Comparison of ENCODE assay signal across 7 mouse cellular contexts in the genomic region with DNA sequence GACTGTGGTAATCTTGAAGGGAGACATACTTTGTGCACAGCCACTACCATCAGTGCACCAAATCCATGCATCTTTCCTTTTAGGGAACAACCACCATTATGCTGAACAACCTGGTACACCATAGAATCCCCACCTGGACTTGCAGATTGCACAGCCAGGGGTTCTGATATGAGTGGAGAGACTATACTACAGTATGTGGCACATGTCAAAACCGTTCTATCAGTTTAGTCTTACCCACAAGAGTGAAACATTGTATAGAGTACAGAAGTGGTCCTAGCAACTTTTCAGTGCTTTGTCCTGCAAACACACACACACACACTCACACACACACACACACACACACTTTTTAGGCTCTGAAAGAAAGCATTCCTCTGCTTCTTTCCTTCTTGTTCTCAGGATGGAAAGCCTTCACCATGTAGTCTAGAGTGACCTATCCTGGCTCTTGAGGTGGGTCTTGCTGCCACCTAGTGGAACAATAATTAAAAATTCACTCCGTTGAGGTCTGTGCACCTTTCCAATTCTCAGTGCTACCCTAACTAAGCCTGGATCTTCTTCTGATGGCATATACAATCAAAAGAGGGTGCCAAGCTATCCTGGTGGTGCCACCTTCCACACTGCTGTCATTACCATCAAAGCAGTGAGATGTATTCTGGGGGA. TPM values are rescaled to one million over a fixed set of nuclear protein-coding genes. Genes with fewer than 3 reads are reported as not detected.
DNase-seq lines count a peak whose midpoint lies in the region; ATAC-seq and TF ChIP-seq lines count a peak whose summit lies in the region.

No protein-coding gene starts in this region.

- no peak overlapping the region for H3K4me3 ChIP-seq in forebrain, embryonic 15.5 days
- no peak overlapping the region for H3K4me3 ChIP-seq in kidney, embryonic 15.5 days (replicated peaks)

- H3K9me3 ChIP-seq in forebrain, embryonic 15.5 days: no peaks in the 10 kb centered on the region
- H3K9me3 ChIP-seq in kidney, embryonic 15.5 days (replicated peaks): no peaks in the 10 kb centered on the region

- POLR2A ChIA-PET in Patski (lab: Charles Lee): no interaction called here

- intact Hi-C loops in left cerebral cortex, postnatal 25 days (cut with DNase I): loop anchor here (1.0 to 5.0 kb wide), 2 partner anchors 39 to 125 kb away; no protein-coding TSS in a partner anchor
- intact Hi-C loops in left cerebral cortex, postnatal 36 days (cut with DNase I): loop anchor here (1.0 kb wide), 1 partner anchor 125 kb away; no protein-coding TSS in a partner anchor

- CTCF ChIA-PET in Patski (lab: Charles Lee): interaction anchor here (1.3 to 2.9 kb wide), 3 partner anchors 12 to 19 kb away, joined by 3 to 11 read pairs (median 3); no protein-coding TSS in a partner anchor

- peak; percentile 67 for TF ChIP-seq CTCF in Patski (IDR thresholded peaks at IDR 0.05)

- peak; percentile 95 for ATAC-seq in Patski
- ATAC-seq in forebrain, embryonic 15.5 days (replicated peaks): peak; percentile 91
- ATAC-seq in kidney, embryonic 15.5 days (replicated peaks; ENCODE audit: low FRiP score): peak; percentile 88
- peak; percentile 93 for ATAC-seq in megakaryocyte-erythroid progenitor cell, adult 5-6 weeks (replicated peaks; ENCODE audit: low FRiP score, low TSS enrichment, poor library complexity, severe bottlenecking)

- no peak overlapping the region for H3K9ac ChIP-seq in forebrain, embryonic 15.5 days (replicated peaks)
- no peak overlapping the region for H3K9ac ChIP-seq in kidney, embryonic 15.5 days

- no peaks in the 10 kb centered on the region for H3K36me3 ChIP-seq in forebrain, embryonic 15.5 days
- no peaks in the 10 kb centered on the region for H3K36me3 ChIP-seq in kidney, embryonic 15.5 days

- peaks cover 10% of the 10 kb centered on the region for H3K27me3 ChIP-seq in Patski
- no peaks in the 10 kb centered on the region for H3K27me3 ChIP-seq in forebrain, embryonic 15.5 days
- no peaks in the 10 kb centered on the region for H3K27me3 ChIP-seq in kidney, embryonic 15.5 days

- 53% methylated on average over 2 of the region's 2 CpGs for WGBS in forebrain, embryonic 15.5 days
- 51% methylated on average over 2 of the region's 2 CpGs for WGBS in kidney, embryonic 15.5 days

- no peak overlapping the region for H3K4me2 ChIP-seq in forebrain, embryonic 15.5 days (replicated peaks)
- H3K4me2 ChIP-seq in kidney, embryonic 15.5 days: no peak overlapping the region

- no peaks in the 10 kb centered on the region; the same call in 1 of the 2 replicates for H3K4me1 ChIP-seq in forebrain, embryonic 15.5 days
- H3K4me1 ChIP-seq in kidney, embryonic 15.5 days: peaks cover 14% of the 10 kb centered on the region

- in situ Hi-C loops in Patski (cut with MboI; ENCODE audit: low pct_unique_long_range_greater_than_20kb): no loop called here

- peak; percentile 39 to 74 for DNase-seq in left cerebral cortex, postnatal 25 days (ENCODE audit: low spot score in 2 of 2)
- no peak for DNase-seq in left cerebral cortex, postnatal 36 days (ENCODE audit: low spot score in 2 of 2)
- DNase-seq in Patski (ENCODE audit: low read depth, low spot score): no peak
- DNase-seq in spleen, adult 18-20 months: no peak

- no peak overlapping the region for H3K27ac ChIP-seq in forebrain, embryonic 15.5 days (replicated peaks)
- no peak overlapping the region for H3K27ac ChIP-seq in kidney, embryonic 15.5 days

RNA-seq across cellular contexts. Expression of a gene that starts 5.5 kb away (rescaled TPM):
- not detected for total RNA-seq in left cerebral cortex, postnatal 25 days (2021)
- total RNA-seq in left cerebral cortex, postnatal 36 days (2021): not detected
- polyA plus RNA-seq in Patski (2021): 0.19 TPM
- polyA plus RNA-seq in forebrain, embryonic 15.5 days (2015; fragmentation: Nextera tagmentation; extraction: Ambion mirVana): not detected in 2 replicates
- polyA plus RNA-seq in kidney, embryonic 15.5 days (2015; fragmentation: Nextera tagmentation; extraction: Ambion mirVana): 44.7 and 45.4 TPM in 2 replicates
- not detected in 2 replicates for total RNA-seq in megakaryocyte-erythroid progenitor cell, adult 5-6 weeks (2014; fragmentation: Nextera tagmentation)
- not detected in 2 replicates for total RNA-seq in megakaryocyte-erythroid progenitor cell, adult 5-6 weeks (2017)

RNA-seq across cellular contexts. Expression of a gene that starts 10.9 kb away (rescaled TPM):
- not detected for total RNA-seq in left cerebral cortex, postnatal 25 days (2021)
- not detected for total RNA-seq in left cerebral cortex, postnatal 36 days (2021)
- polyA plus RNA-seq in Patski (2021): not detected
- polyA plus RNA-seq in forebrain, embryonic 15.5 days (2015; fragmentation: Nextera tagmentation; extraction: Ambion mirVana): not detected in 2 replicates
- polyA plus RNA-seq in kidney, embryonic 15.5 days (2015; fragmentation: Nextera tagmentation; extraction: Ambion mirVana): 0.17 TPM in 1 of 2 replicates, not detected in the other
- not detected in 2 replicates for total RNA-seq in megakaryocyte-erythroid progenitor cell, adult 5-6 weeks (2014; fragmentation: Nextera tagmentation)
- total RNA-seq in megakaryocyte-erythroid progenitor cell, adult 5-6 weeks (2017): 0.30 and 4.9 TPM in 2 replicates

RNA-seq across cellular contexts. Expression of a gene that starts 15.1 kb away (rescaled TPM):
- 100 to 1,000 TPM; 690 to 697 TPM for total RNA-seq in left cerebral cortex, postnatal 25 days (2021)
- 100 to 1,000 TPM; 655 to 787 TPM for total RNA-seq in left cerebral cortex, postnatal 36 days (2021)
- polyA plus RNA-seq in Patski (2021): 203 TPM
- polyA plus RNA-seq in forebrain, embryonic 15.5 days (2015; fragmentation: Nextera tagmentation; extraction: Ambion mirVana): 186 and 197 TPM in 2 replicates
- 60.8 and 62.8 TPM in 2 replicates for polyA plus RNA-seq in kidney, embryonic 15.5 days (2015; fragmentation: Nextera tagmentation; extraction: Ambion mirVana)
- total RNA-seq in megakaryocyte-erythroid progenitor cell, adult 5-6 weeks (2014; fragmentation: Nextera tagmentation): 43.0 and 58.9 TPM in 2 replicates
- total RNA-seq in megakaryocyte-erythroid progenitor cell, adult 5-6 weeks (2017): 68.8 and 97.4 TPM in 2 replicates

RNA-seq across cellular contexts. Expression of a gene that starts 59.8 kb away (rescaled TPM):
- total RNA-seq in left cerebral cortex, postnatal 25 days (2021): not detected
- total RNA-seq in left cerebral cortex, postnatal 36 days (2021): not detected
- polyA plus RNA-seq in Patski (2021): not detected
- polyA plus RNA-seq in forebrain, embryonic 15.5 days (2015; fragmentation: Nextera tagmentation; extraction: Ambion mirVana): not detected in 2 replicates
- polyA plus RNA-seq in kidney, embryonic 15.5 days (2015; fragmentation: Nextera tagmentation; extraction: Ambion mirVana): not detected in 2 replicates
- 0.30 and 1.1 TPM in 2 replicates for total RNA-seq in megakaryocyte-erythroid progenitor cell, adult 5-6 weeks (2014; fragmentation: Nextera tagmentation)
- total RNA-seq in megakaryocyte-erythroid progenitor cell, adult 5-6 weeks (2017): 0.53 and 5.0 TPM in 2 replicates

Comparison
In these comparisons a context has a peak if more than half of its experiments do, and no peak if none do; other contexts are left out.
1. DNase-seq: peak in left cerebral cortex, postnatal 25 days (2 of 2); none in left cerebral cortex, postnatal 36 days (0 of 2), Patski (single experiment) and spleen, adult 18-20 months (0 of 2).
2. RNA of a gene that starts 15.1 kb away (total RNA-seq): 655 to 787 TPM in left cerebral cortex, postnatal 36 days and 690 to 697 TPM in left cerebral cortex, postnatal 25 days; 43.0 to 97.4 TPM in megakaryocyte-erythroid progenitor cell, adult 5-6 weeks; every median in the first group is over 4 times any median in the second.
3. Peak in every context shown above with its lines, with median percentiles within 50 percentile points of each other: ATAC-seq.